Mouse (Mus musculus): Measurements from ENCODE around the gene Arvcf.

The Arvcf gene

GRCm38 (mm10) chr16:18347931-18348600 is at the start of gene Arvcf, which contains the start of gene Tango2:
TSS of gene Arvcf (plus strand) at chr16:18348182.
TSS of gene Tango2 (minus strand) at chr16:18348103.
- DNase-seq (ENCODE audit: low spot score in 2 of 2): peak; percentile 91 to 92

GRCm38 (mm10) chr16:18308159-18308558 is 39.8 kb upstream of the Arvcf start:
- no peak for DNase-seq (ENCODE audit: low spot score in 2 of 2)

- no peak for DNase-seq (ENCODE audit: low spot score in 2 of 2)
These were observed 29.0 kb upstream of the Arvcf start for GRCm38 (mm10) chr16:18318992-18319391.

- no peak for DNase-seq (ENCODE audit: low spot score in 2 of 2)
These were observed 26.5 kb upstream of the Arvcf start for GRCm38 (mm10) chr16:18321443-18321842.

- DNase-seq (ENCODE audit: low spot score in 2 of 2): no peak
These were observed 24.5 kb upstream of the Arvcf start for GRCm38 (mm10) chr16:18323460-18323859.

- no peak for DNase-seq (ENCODE audit: low spot score in 2 of 2)
These were observed 24.0 kb upstream of the Arvcf start for GRCm38 (mm10) chr16:18324031-18324430.

- DNase-seq (ENCODE audit: low spot score in 2 of 2): no peak
These were observed 22.2 kb upstream of the Arvcf start for GRCm38 (mm10) chr16:18325741-18326140.

- no peak for DNase-seq (ENCODE audit: low spot score in 2 of 2)
These were observed 20.0 kb upstream of the Arvcf start for GRCm38 (mm10) chr16:18327936-18328335.

- no peak for DNase-seq (ENCODE audit: low spot score in 2 of 2)
These were observed 19.5 kb upstream of the Arvcf start for GRCm38 (mm10) chr16:18328524-18328923.

- no peak for DNase-seq (ENCODE audit: low spot score in 2 of 2)
These were observed 14.0 kb upstream of the Arvcf start for GRCm38 (mm10) chr16:18333976-18334375.

- DNase-seq (ENCODE audit: low spot score in 2 of 2): no peak
These were observed 12.0 kb upstream of the Arvcf start for GRCm38 (mm10) chr16:18335981-18336380.

GRCm38 (mm10) chr16:18337261-18337660 is 10.7 kb upstream of the Arvcf start:
- DNase-seq (ENCODE audit: low spot score in 2 of 2): no peak

GRCm38 (mm10) chr16:18339866-18340265 is 8.1 kb upstream of the Arvcf start:
- no peak for DNase-seq (ENCODE audit: low spot score in 2 of 2)

GRCm38 (mm10) chr16:18341605-18342004 is 6.4 kb upstream of the Arvcf start:
- DNase-seq (ENCODE audit: low spot score in 2 of 2): no peak

GRCm38 (mm10) chr16:18342076-18342475 is 5.9 kb upstream of the Arvcf start:
- DNase-seq (ENCODE audit: low spot score in 2 of 2): no peak

- peak in 1 of 2 experiments; percentile 31 for DNase-seq (ENCODE audit: low spot score in 2 of 2)
These were observed 5.1 kb upstream of the Arvcf start for GRCm38 (mm10) chr16:18342650-18343570.

GRCm38 (mm10) chr16:18343778-18344177 is 4.2 kb upstream of the Arvcf start:
- DNase-seq (ENCODE audit: low spot score in 2 of 2): peak; percentile 95 to 97

GRCm38 (mm10) chr16:18345243-18345642 is 2.7 kb upstream of the Arvcf start:
- DNase-seq (ENCODE audit: low spot score in 2 of 2): peak; percentile 75 to 83

- DNase-seq (ENCODE audit: low spot score in 2 of 2): peak in 1 of 2 experiments; percentile 44
These were observed 706 bp downstream of the Arvcf start for GRCm38 (mm10) chr16:18348601-18349175.

GRCm38 (mm10) chr16:18349761-18350325 is 1.9 kb downstream of the Arvcf start:
- no peak for DNase-seq (ENCODE audit: low spot score in 2 of 2)

- peak in 1 of 2 experiments; percentile 36 for DNase-seq (ENCODE audit: low spot score in 2 of 2)
These were observed 3.5 kb downstream of the Arvcf start for GRCm38 (mm10) chr16:18351313-18352055.

All from frontal cortex, postnatal 10 days (tissue).